Mouse (Mus musculus): ENCODE results near the gene Pigw. TPM values are rescaled to one million over a fixed set of nuclear protein-coding genes. Genes with fewer than 3 reads are reported as not detected.

Gene Pigw
- total and polyA plus RNA-seq, 2 experiments from 2014 or later: 2.3 to 3.3 TPM

DNA sequence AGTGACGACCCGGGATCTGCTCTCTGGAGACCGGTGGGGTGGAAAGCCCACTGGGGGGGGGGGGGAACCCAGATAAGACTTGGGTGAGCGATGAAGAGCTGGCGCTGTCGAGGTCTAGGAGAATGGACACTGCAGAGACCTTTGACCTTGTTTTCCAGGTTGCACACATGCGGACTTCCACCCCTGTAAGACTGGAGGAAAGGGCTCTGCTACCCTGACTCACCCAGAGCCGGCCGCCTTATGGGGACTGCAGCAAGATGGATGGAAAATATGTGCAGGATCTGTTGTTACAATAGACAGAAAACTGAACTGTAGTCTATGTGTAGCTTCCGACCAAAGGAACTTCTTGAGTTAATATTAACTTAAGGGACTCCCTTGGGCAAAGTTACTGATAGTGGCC lies 9.0 kb downstream of the Pigw start:
- no peak for TF ChIP-seq CTCF (IDR thresholded peaks at IDR 0.05; ENCODE audit: low read depth)
- H3K9me3 ChIP-seq (ENCODE audit: low read length): no peaks in the 10 kb centered on the region
- DNase-seq: no peak
- ATAC-seq: peak; percentile 10
- H3K4me2 ChIP-seq (ENCODE audit: low read depth): peak overlapping the region; percentile 72
- H3K4me1 ChIP-seq (ENCODE audit: insufficient read depth): peaks cover 6% of the 10 kb centered on the region
- peak overlapping the region; percentile 98 for H3K9ac ChIP-seq
- under 1% methylated on average over 10 of the region's 10 CpGs for WGBS
- H3K27me3 ChIP-seq (ENCODE audit: insufficient read depth, low read length): no peaks in the 10 kb centered on the region
- H3K36me3 ChIP-seq (ENCODE audit: insufficient read depth): no peaks in the 10 kb centered on the region
- H3K4me3 ChIP-seq (ENCODE audit: low read depth, low read length): peak overlapping the region; percentile 90
- peak overlapping the region; percentile 99 for H3K27ac ChIP-seq (ENCODE audit: low read depth, low read length)

GRCm38 (mm10) chr11:84870337-84871043 lies 9.6 kb downstream of the Pigw start, which contains the start of gene Ggnbp2:
Gene Ggnbp2, minus strand, starts transcription at chr11:84870817.
- ATAC-seq (peak; percentile 86), DNase-seq (peak; percentile 94)
- H3K27me3 ChIP-seq (ENCODE audit: insufficient read depth, low read length): no peaks in the 10 kb centered on the region
- H3K36me3 ChIP-seq (ENCODE audit: insufficient read depth): no peaks in the 10 kb centered on the region
- H3K27ac ChIP-seq (ENCODE audit: low read depth, low read length): peak within 1 kb of the TSS; percentile 99
- H3K9ac ChIP-seq: peak within 1 kb of the TSS; percentile 98
- 1% methylated on average over 43 of the region's 62 CpGs for WGBS
- H3K9me3 ChIP-seq (ENCODE audit: low read length): no peaks in the 10 kb centered on the region
- H3K4me1 ChIP-seq (ENCODE audit: insufficient read depth): peaks cover 6% of the 10 kb centered on the region
- no peak for TF ChIP-seq CTCF (IDR thresholded peaks at IDR 0.05; ENCODE audit: low read depth)
- H3K4me2 ChIP-seq (ENCODE audit: low read depth): peak within 1 kb of the TSS; percentile 87
- H3K4me3 ChIP-seq (ENCODE audit: low read depth, low read length): peak within 1 kb of the TSS; percentile 90

DNA sequence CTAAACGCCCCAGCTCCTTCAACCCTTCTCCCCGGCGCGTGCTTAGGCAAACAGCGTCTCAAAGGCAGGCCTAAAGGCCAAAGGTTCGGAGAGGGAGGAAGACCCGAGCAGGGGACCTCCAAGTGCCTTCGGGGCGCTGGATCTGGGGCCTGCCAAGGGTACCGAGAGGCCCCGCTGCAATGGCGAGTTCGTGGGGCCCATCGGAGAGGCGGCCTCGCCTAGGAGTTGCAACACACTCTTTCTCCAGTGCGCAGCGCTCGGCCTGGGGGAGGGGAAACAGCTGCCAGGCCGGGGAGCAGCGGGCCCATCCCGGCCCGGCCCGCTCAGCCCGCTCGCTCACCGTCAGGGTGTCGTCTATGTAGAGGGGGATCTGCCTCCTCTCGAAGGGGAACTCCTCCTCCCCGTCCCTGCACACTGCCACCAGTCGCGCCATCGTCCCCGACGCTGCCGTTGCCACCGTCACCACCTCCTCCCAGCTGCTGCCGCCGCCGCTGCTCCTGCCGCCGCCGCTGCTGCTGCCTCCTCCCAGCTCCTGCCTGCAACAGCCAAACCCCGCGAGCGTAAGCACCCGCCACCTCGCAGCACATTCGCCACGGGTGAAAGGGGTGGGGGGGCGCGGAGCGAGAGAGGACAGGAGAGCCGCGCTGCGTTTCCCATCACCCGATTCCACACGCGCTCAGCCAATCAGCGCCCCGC lies 10.4 kb downstream of the Pigw start:
- Histone ChIP-seq H3K4me1 (ENCODE audit: insufficient read depth) (peaks cover 6% of the 10 kb centered on the region), H3K4me2 (ENCODE audit: low read depth) (peak overlapping the region; percentile 87), H3K27me3 (ENCODE audit: insufficient read depth, low read length) (no peaks in the 10 kb centered on the region), H3K36me3 (ENCODE audit: insufficient read depth) (no peaks in the 10 kb centered on the region), H3K4me3 (ENCODE audit: low read depth, low read length) (peak overlapping the region; percentile 90), H3K9ac (peak overlapping the region; percentile 88), H3K27ac (ENCODE audit: low read depth, low read length) (peak overlapping the region; percentile 94), H3K9me3 (ENCODE audit: low read length) (no peaks in the 10 kb centered on the region)
- ATAC-seq (peak; percentile 92), DNase-seq (peak; percentile 97)
- WGBS: 1% methylated on average over 47 of the region's 61 CpGs
- TF ChIP-seq CTCF (IDR thresholded peaks at IDR 0.05; ENCODE audit: low read depth): no peak; the same call in 1 of the 2 replicates

- ATAC-seq (no peak), DNase-seq (no peak)
- Histone ChIP-seq H3K27ac (ENCODE audit: low read depth, low read length) (no peak overlapping the region), H3K9ac (peak overlapping the region; percentile 88), H3K4me3 (ENCODE audit: low read depth, low read length) (peak overlapping the region; percentile 90), H3K36me3 (ENCODE audit: insufficient read depth) (no peaks in the 10 kb centered on the region), H3K9me3 (ENCODE audit: low read length) (no peaks in the 10 kb centered on the region), H3K4me1 (ENCODE audit: insufficient read depth) (peaks cover 6% of the 10 kb centered on the region), H3K27me3 (ENCODE audit: insufficient read depth, low read length) (no peaks in the 10 kb centered on the region), H3K4me2 (ENCODE audit: low read depth) (peak overlapping the region; percentile 87)
- no peak for TF ChIP-seq CTCF (IDR thresholded peaks at IDR 0.05; ENCODE audit: low read depth)
- 20% methylated on average over 7 of the region's 7 CpGs for WGBS
Observed at GRCm38 (mm10) chr11:84868786-84869259, 11.3 kb downstream of the Pigw start.

GRCm38 (mm10) chr11:84867586-84867985 lies 12.5 kb downstream of the Pigw start:
- H3K4me2 ChIP-seq (ENCODE audit: low read depth): no peak overlapping the region
- DNase-seq (no peak), ATAC-seq (no peak)
- H3K4me1 ChIP-seq (ENCODE audit: insufficient read depth): peaks cover 6% of the 10 kb centered on the region
- 94% methylated on average over 2 of the region's 2 CpGs for WGBS
- H3K9ac ChIP-seq: no peak overlapping the region
- H3K36me3 ChIP-seq (ENCODE audit: insufficient read depth): no peaks in the 10 kb centered on the region
- H3K27me3 ChIP-seq (ENCODE audit: insufficient read depth, low read length): no peaks in the 10 kb centered on the region
- H3K4me3 ChIP-seq (ENCODE audit: low read depth, low read length): no peak overlapping the region
- no peaks in the 10 kb centered on the region for H3K9me3 ChIP-seq (ENCODE audit: low read length)
- H3K27ac ChIP-seq (ENCODE audit: low read depth, low read length): no peak overlapping the region
- TF ChIP-seq CTCF (IDR thresholded peaks at IDR 0.05; ENCODE audit: low read depth): no peak

DNA sequence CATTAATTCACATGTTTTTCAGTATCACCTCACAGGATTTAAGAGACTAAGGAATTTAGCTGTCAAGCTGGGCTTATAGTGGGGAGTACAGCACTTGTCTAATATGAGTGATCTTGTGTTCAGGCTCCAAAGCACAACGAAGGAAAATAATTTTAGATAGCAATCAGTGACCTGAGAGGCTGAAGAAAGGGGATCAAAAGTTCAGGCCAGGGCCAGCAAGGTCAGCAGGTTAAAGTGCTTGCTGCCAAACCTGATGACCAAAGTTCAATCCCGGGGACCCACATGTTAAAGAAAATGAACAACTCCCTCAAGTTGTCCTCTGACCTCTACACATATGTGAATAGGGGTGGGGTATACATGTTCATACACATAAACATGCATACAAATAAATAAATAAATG lies 14.8 kb downstream of the Pigw start:
- Histone ChIP-seq H3K9ac (no peak overlapping the region), H3K27me3 (ENCODE audit: insufficient read depth, low read length) (no peaks in the 10 kb centered on the region)
- 87% methylated on average over 2 of the region's 2 CpGs for WGBS

DNA sequence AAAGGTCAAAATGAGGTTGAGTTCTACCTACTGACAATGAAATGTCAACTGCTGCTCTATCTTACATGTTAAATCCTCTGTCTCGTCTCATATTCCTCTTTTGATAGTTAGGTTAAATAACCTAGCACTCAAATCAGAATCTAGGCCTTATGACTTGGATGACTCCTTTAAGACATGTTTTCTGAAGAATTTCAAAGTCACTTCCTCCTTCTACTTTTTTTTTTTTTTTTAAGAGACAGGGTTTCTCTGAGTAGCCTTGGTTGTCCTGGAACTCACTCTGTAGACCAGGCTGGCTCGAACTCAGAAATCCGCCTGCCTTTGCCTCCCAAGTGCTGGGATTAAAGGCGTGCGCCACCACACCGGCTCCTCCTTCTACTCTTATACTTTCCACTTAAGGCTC lies 24.8 kb downstream of the Pigw start:
- Histone ChIP-seq H3K4me1 (ENCODE audit: insufficient read depth) (no peaks in the 10 kb centered on the region), H3K4me3 (ENCODE audit: low read depth, low read length) (no peak overlapping the region), H3K27me3 (ENCODE audit: insufficient read depth, low read length) (no peaks in the 10 kb centered on the region), H3K27ac (ENCODE audit: low read depth, low read length) (no peak overlapping the region), H3K36me3 (ENCODE audit: insufficient read depth) (peaks cover 39% of the 10 kb centered on the region), H3K4me2 (ENCODE audit: low read depth) (no peak overlapping the region), H3K9me3 (ENCODE audit: low read length) (no peaks in the 10 kb centered on the region), H3K9ac (no peak overlapping the region)
- DNase-seq: no peak
- WGBS: 93% methylated on average over 6 of the region's 6 CpGs
- no peak for ATAC-seq
- no peak for TF ChIP-seq CTCF (IDR thresholded peaks at IDR 0.05; ENCODE audit: low read depth)

More for the DNA sequence above, 14.8 kb downstream of the Pigw start:
- ATAC-seq (no peak), DNase-seq (no peak)
- H3K4me2 ChIP-seq (ENCODE audit: low read depth): no peak overlapping the region
- H3K9me3 ChIP-seq (ENCODE audit: low read length): no peaks in the 10 kb centered on the region
- no peak overlapping the region for H3K27ac ChIP-seq (ENCODE audit: low read depth, low read length)
- peaks cover 11% of the 10 kb centered on the region for H3K36me3 ChIP-seq (ENCODE audit: insufficient read depth)
- no peak for TF ChIP-seq CTCF (IDR thresholded peaks at IDR 0.05; ENCODE audit: low read depth)
- no peak overlapping the region for H3K4me3 ChIP-seq (ENCODE audit: low read depth, low read length)
- peaks cover 6% of the 10 kb centered on the region for H3K4me1 ChIP-seq (ENCODE audit: insufficient read depth)

Data from forebrain, postnatal 0 days (tissue).